Mouse (Mus musculus): ENCODE measurements around the gene Hrc. TPM values are rescaled to one million over a fixed set of nuclear protein-coding genes. Genes with fewer than 3 reads are reported as not detected.

Hrc gene
- 0.42 and 0.48 TPM in 2 replicates for polyA plus RNA-seq (2012; rRNA removed)

DNA sequence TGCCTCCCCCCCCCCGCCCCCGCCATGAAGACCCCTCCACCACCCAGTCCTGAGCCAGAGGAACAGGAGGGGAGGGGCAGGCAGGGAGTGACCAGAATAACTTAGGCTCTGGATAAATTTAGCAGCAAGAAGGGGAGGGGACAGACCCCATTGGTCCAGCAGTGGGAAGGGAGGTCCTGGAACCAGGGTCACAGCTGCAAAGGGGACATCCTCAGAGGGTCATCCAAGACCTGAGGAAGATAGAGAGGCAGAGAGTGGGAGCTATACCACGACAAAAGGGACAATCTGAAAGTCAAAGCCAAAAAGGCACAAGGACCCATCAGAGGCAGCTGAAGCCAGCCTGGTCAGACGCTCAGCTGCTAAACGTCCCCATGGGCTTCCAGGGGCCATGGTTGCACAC, at the start of gene Hrc:
TSS of gene Hrc (plus strand) at position 235 of the 400 bp plus-strand sequence.
- DNase-seq (ENCODE audit: low read depth), result no peak

DNA sequence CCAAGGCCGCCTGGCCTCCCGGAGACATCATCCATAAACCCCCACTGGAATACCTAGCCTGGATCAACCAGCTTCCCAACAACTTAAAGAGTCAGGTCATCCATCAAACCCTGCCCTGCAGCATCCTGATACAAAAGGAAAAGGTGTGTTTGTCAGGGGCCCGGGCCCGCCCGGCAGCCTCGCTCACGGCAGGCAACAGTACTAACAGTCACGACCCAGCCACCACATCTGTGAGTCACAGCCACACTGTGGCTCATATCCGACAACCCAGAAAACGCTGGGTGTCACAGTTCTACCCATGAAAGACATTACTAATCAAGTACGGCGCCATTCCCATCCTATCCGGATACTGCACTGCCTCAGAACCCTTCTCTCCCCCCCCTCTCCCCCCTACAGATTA, 48.6 kb upstream of the Hrc start:
- DNase-seq (ENCODE audit: low read depth), result no peak

DNA sequence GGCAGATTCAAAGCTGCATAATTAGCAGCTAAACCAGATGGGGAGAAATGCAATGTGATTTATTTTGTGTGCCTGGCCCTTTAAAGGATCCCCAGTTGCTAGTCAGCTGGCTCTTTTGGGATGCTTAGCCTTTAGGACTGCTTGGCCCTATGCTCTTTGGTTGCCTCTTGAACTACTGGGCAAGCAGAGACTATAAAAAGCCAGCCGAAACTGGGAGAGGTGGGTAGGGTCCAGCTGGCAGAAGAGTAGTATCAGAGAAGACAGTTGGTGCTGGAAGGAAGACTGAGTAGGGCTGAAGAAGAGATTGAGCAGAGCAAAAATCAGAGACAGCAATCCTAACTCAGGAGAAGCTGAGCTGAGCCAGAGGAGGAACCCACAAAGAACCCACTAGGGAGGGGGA, 38.5 kb upstream of the Hrc start:
- no peak for DNase-seq (ENCODE audit: low read depth)

- DNase-seq (ENCODE audit: low read depth), result no peak
Observed at GRCm38 (mm10) chr7:45297563-45297962, 37.5 kb upstream of the Hrc start.

DNA sequence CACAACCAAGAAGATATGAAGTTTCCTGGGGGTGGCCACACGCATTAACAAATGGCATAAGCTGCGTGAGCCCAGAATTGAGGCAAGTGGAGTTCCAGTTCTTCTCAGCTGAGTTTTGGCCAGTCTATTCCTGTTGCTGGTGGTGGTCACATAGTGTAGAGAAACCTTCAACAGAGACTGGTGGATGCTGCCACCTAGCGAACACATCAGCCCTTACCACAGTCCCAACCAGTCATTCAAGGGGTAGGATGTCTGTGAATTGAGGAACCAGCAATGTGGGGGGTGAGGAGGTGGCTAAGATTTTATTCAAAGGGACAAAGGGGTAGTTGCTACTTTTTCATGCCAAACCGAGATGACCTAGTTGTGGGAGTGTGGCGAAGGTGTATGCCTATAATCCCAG, 35.3 kb upstream of the Hrc start:
- no peak for DNase-seq (ENCODE audit: low read depth)

DNA sequence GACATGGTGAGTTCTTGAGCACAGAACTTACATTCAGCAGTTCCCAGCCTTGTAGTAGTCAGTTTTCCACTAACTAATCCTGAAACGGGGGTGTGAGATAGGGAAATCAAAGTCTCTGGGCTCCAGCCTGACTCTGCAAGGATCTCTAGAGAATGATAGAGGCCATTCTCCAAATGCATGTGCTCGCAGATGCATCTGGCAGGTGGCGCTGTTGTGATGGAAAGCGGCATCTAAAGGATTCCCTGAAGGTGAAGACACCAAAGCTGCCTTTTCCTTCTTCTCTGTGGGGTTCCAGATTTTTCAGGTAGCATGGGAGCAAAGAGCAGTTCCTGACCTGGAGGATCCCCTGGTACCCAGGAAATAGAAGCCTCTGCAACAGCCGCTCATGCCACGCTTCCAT, 34.8 kb upstream of the Hrc start:
- DNase-seq (ENCODE audit: low read depth), result no peak

GRCm38 (mm10) chr7:45302626-45303025, 32.5 kb upstream of the Hrc start:
- DNase-seq (ENCODE audit: low read depth), result no peak

GRCm38 (mm10) chr7:45304869-45305268, 30.2 kb upstream of the Hrc start:
- no peak for DNase-seq (ENCODE audit: low read depth)

- DNase-seq (ENCODE audit: low read depth), result no peak
Observed at GRCm38 (mm10) chr7:45305275-45305674, 29.8 kb upstream of the Hrc start.

DNA sequence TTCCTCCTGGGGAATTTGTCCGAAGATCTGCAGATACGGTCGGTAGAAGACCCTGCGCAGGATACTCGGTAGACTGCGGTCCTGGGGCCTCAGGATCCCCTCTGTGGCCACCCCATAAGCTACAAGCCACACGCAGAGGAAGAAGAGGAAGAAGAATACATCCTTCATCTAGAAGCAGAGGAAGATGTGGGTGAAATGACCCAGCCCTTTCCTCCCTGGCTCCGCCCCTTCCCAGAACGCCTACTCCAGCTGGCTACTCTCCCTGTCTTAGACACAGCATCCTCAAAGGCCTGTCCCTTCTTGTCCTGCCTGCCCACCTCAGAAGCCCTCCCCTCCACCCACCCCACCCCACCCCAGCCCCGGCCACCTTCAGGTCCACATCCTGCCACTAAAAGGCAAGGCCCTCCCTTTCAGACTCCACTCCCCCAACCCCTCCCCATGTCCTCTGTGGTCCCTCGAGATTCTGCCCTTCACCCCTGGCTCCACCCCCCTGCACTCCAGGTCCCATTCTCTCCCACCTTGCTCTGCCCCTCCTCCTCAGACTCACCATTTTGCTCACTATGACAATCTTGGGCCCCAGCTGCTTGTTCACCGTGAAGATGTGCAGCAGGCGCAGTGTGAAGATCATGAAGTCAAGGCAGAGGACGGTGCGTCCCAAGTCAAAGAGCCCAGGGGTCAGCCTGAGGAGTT, 26.4 kb upstream of the Hrc start:
- no peak for DNase-seq (ENCODE audit: low read depth)

- DNase-seq (ENCODE audit: low read depth), result no peak
Observed at GRCm38 (mm10) chr7:45309455-45309854, 25.6 kb upstream of the Hrc start.

DNA sequence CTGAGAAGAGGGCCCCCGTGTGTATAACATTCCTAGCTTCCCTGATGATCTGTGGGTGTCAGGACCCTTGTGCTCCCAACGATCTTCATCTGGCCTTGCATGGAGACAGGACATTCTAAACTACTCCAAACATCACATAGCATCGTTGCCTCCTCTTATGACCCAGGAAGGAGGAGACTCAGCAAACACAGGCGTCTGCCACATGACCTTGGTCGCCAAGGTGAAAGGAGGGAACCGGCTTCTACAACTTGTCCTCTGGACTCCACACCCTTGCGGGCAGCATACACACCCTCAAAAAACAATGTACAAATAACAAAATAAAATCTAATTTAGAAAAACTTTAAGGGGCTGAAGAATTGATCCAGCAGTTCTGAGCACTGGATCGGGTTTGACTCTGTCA, 23.1 kb upstream of the Hrc start:
- no peak for DNase-seq (ENCODE audit: low read depth)

DNA sequence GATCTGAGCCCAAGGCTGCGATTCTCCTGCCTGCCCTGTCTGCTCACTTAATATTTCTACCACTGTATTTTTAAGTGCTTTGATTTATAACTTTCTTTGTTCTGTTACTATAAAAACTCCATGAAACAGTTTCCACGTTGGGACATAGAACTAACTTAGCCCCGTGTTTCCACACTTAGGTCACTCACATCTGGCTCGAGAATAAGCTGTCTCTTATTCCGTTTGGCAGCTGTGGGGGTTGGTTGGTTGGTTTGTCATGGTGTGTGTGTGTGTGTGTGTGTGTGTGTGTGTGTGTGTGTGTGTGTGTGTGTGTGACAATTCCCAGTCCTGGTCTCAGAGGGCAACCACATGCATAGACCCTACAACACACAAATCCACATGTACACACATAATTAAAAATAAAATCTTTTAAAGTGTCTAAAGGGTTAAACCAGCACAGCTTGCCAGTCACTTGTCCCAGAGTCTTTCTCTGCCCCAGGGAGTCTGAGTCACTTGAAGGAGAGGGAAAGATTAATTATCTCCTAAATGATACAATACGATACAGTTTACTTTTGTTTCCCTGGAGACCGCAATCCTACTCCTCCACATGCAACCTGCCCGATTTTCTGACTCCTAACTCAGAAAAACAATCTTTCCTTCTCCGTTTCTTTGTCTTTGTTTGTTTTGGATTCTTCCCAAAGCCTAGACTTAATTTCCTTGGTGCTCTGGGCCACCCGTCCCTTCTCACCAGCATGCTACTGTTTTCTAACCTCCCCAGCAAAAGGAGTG, 22.2 kb upstream of the Hrc start:
- no peak for DNase-seq (ENCODE audit: low read depth)

GRCm38 (mm10) chr7:45313495-45313894, 21.6 kb upstream of the Hrc start:
- DNase-seq (ENCODE audit: low read depth), result no peak

- DNase-seq (ENCODE audit: low read depth), result no peak
Observed at GRCm38 (mm10) chr7:45315182-45315701, 19.8 kb upstream of the Hrc start.

- DNase-seq (ENCODE audit: low read depth), result no peak
Observed at GRCm38 (mm10) chr7:45316536-45316935, 18.6 kb upstream of the Hrc start.

DNA sequence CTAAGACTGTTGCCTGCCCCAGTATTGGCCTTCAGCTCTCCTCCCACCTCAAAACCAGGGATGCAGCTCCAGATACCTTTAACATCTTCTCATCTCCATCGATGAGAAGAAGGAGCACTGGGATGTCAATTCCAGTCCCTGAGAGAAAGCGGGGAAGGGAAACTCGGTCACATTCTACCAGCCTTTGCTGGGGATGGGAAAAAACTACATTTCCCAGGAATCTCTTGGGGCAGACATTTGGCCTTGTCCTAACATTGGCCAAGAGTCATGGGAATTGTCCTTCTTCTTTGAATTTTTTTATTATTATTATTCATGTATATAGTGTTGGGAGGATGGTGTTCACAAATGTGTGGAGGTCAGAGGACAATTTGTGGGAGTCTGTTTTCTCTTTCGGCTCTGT, 12.8 kb upstream of the Hrc start:
- DNase-seq (ENCODE audit: low read depth), result no peak

DNA sequence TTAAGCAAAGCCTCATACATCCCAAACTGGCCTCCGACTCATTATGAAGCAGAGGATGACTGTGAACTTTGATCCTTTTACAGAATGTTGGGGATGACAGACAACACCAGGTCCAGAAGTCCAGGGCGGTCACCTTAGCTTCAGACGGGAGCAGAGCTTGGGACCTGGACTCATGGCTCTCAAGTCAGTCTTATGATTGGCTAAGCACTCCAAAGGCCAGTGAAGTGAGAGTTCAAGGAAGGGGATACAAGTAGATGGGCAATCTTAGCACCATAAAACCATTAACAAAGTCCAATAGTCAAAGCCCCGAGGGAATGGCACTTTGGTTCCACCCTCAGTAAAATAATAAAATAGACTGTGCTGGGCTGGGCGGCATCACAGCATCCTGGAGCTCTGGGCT, 12.0 kb upstream of the Hrc start:
- DNase-seq (ENCODE audit: low read depth), result no peak

DNA sequence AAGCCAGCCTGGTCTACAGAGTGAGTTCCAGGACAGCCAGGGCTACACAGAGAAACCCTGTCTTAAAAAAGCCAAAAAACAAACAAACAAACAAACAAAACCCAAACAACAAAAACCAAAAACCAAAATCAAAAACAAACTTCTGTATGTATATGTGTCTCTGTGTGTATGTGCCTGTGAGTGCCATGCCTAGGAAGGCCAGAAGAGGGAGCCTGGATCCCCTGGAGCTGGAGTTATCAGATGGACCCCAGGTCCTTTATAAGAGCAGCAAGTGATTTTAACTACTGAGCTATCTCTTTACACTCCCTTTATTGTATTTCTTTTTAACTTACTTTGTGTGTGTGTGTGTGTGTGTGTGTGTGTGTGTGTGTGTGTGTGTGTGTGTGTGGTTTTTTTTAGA, 9.3 kb upstream of the Hrc start:
- no peak for DNase-seq (ENCODE audit: low read depth)

DNA sequence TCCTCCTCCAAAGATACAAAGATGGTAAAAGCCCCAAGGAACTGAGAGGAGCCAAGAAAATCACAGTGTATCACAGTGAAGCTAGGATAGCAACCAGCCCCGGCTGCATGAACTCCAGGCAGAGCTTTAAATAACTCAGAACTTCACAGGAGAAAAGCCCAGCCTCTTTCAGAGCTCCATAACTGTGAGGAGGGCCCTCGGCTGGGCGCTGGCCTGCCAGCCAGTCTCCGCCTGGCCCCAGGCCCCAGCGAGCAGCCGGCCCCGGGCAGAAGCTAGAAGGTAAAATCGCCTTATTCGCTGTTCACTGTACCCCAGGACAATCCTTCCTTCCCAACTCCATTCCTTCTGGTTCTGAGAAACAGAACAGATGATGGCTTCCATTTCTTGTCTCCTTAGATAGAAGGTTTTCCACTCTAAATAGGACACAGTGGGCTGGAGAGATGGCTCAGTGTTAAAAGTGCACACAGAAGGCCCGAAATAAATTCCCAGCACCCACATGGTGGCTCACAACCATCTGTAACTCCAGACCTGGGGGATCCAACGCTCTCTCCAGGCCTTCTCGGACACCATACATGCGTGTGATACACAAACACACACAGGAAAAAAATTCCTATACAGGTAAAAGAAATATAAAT, 6.1 kb upstream of the Hrc start:
- no peak for DNase-seq (ENCODE audit: low read depth)

- no peak for DNase-seq (ENCODE audit: low read depth)
Observed at GRCm38 (mm10) chr7:45331502-45331901, 3.6 kb upstream of the Hrc start.

- DNase-seq (ENCODE audit: low read depth), result no peak
Observed at GRCm38 (mm10) chr7:45332685-45333425, 2.2 kb upstream of the Hrc start.
